Mouse (Mus musculus) cerebellum, postnatal 36 days (tissue): ENCODE results near the gene Bcap31.
A peak's percentile ranks its signal among the peaks of the same experiment; 100 is the strongest.

ENCODE experiments used
- DNase-seq, 2 experiments: peaks; one replicate each; pipeline ENCODE4 v3.0.0; 2021 to 2022; ENCODE audit warnings: mixed read lengths in 2 of 2

Gene Bcap31

DNA sequence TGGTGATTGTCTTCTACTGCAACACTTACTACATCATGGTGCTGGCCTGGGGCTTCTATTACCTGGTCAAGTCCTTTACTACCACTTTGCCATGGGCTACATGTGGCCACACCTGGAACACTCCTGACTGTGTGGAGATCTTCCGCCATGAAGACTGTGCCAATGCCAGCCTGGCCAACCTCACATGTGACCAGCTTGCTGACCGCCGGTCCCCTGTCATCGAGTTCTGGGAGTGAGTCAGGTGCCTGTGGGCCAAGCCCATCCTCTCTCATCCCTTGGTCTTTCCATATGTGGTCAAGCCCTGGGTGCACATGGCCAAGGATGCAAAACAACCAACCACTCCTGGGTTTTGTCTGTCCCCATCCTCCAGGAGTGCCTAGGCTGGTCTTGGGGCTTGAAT, 39.3 kb downstream of the Bcap31 start:
- DNase-seq = no peak

- DNase-seq = no peak
These were observed 40.7 kb downstream of the Bcap31 start for GRCm38 (mm10) chrX:73675231-73675630.

DNA sequence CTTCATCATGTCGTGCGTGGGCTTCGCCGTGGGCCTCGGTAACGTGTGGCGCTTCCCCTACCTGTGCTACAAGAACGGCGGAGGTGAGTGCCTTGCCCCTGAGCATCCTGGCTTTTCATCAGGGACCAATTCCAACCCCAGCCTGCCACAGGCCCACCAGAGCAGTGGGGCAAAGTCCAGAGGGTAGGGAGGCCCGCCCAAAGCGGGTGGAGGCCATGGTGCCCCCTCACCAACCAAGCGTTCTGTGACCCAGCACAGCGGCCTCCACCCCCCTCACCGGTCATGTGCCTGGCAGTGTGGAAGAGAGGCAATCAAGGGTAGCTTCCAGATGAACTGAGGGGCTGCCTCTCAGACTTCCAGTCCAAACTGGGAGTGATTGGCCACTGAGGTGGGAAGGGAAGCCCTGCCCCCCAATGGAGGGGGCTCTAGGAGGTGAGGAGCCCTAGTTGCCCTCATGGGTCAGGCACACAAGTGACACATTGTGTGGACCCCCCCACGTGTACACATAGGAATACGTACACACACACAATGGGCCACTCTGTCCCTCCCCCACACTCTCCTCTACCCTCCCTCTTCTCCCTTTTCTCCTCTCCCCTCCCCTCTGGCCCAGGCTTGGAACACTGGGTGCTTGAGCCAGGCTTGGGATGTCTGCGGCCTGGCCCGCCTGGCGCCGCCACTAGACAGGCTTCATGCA, 41.9 kb downstream of the Bcap31 start:
- DNase-seq = peak; percentile 33 to 34

- no peak for DNase-seq
These were observed 42.4 kb downstream of the Bcap31 start for GRCm38 (mm10) chrX:73673619-73673967.

- DNase-seq = peak; percentile 76
These were observed 42.9 kb downstream of the Bcap31 start, which contains the start of gene Slc6a8 for GRCm38 (mm10) chrX:73672879-73673618. Gene Slc6a8 (plus strand): TSS chrX:73673150.

- peak; percentile 59 to 67 for DNase-seq
These were observed 43.9 kb downstream of the Bcap31 start for GRCm38 (mm10) chrX:73672031-73672431.

DNA sequence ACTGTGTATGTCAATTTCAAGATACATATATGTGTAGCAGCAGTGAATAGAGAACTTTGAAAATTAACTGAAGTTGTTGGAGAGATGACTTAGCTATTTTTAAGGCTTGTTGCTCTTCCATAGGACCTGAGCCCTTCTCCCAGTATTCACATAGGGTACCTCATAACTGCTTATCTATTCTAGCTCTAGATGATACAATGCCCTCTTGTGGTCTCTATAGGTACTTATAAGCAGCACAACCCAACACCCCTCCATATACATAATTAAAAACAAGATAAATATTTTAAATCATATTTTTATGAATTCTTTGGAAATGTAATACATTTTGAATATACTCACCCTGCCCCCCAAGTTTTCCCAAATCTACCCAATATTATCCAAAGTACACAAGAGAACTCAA, 52.8 kb downstream of the Bcap31 start:
- no peak for DNase-seq

DNA sequence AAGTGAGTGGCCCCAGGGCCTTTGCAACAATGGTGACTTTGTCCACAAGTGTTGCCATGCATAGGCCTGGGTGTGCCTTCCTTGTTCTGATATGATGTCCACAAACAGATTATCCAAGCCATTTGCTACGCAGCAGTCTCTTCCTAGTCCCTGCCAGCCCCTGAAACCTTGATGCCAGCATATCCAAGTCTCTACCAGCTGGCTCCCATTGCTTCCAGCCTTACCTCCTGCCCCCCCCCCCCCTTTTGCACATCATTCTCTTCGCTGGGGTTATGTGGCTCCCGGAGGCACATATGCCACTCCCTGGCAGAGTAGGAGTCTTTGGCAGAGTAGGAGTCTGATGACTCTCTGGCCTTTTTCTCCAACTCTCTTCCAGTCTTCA, 55.7 kb downstream of the Bcap31 start:
- DNase-seq = no peak

DNA sequence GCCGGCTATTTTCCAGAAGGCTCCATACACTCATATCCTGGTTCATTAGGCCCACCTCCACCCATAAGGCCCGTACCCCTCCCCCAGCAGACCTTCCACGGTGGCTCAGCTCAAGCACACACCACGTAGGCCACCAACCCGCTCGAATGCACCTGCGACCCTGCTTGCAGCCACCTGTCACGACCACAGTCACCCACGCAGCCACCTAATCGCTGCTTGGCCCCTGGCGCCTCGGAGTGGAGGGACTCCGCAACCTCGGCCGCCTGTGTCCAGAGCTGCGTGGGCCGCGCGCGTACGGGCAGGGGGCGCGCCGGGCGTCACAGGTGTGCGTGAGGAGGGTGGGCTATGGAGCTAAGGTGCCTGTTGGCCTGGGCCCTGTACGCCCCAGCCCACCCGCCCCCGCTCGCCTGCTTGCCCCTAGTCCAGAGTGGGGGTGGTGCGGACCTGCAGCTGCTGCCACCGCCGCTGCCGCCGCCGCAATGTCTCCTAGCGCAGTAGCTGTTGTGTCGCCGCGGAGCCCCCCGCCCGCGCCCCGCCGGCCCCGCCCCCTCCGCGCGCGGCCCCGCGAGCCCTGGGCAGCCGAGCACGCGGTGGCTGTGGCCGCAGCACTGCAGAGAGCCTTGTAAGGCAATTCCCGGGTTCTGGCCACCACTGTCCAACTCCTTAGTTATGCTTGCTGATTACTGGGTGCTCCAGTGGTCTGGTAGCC, 56.2 kb downstream of the Bcap31 start, which contains the start of gene Pnck:
Gene Pnck (minus strand): TSS at position 543 of the 709 bp plus-strand sequence.
- DNase-seq = peak in 1 of 2 experiments; percentile 32

DNA sequence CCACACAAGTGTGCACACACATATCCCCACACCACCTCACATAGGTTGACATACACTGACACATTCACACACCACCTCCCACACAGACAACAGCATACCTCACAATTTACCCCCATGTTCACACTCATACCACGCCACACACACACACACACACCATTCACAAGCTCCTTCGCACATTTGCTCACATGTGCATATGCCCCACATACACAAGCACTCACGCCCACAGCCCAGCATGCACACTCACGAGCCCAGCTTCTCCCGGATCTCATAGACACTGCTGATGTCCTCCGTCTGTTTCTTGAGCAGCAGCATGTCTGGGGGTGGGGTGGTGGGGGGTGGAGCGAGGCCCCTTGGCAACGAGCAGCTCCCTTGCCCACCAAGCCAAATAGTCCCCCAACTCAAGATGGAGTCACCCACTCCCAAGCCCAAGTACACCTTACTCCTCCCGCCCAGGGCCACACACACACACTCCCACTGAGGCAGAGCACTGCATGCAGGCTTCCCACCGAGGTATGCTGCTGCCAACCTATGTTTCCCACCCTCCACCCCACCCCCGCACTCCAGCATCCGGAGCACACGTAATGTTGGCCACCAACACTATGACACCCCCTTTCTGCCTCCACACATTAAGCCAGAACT, 56.9 kb downstream of the Bcap31 start:
- DNase-seq = no peak

DNA sequence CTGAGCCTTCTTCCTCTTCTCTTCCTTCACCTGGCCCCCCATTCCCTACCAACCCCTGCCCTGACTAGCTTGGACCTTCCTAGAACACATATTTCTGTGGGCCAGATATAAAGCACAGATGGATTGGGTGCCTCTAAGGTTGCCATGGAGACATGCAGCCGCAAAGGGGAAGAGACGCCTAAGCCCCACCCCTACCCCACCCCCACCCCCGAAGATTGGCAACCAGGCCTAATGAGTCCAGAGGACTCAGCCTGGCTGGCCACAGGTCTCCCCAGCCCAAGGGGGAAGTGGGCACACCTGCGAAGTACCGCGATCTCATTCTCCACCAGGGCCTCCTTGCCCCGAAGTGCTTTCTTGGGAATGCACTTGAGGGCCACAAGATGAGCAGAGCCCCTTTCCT, 57.6 kb downstream of the Bcap31 start:
- no peak for DNase-seq

DNA sequence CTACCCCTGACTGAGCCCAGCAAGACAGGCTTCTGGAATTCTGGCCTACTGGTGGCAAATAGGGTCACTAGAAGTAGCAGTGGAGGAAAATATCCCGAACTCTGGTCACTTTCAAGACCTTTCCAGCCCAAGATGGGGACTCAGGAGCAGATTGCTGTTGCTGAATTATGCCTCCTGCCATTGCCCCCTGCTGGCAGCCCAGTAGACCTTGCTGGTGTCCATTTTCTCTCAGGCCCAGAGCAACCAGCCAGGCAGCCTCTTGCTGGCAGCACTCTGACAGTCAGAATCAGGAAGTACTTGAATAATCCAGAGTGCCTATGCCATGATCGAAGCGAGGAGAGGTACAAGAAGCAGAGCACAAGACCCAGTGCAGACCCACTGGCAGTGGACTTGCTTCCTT, 60.4 kb downstream of the Bcap31 start:
- no peak for DNase-seq

DNA sequence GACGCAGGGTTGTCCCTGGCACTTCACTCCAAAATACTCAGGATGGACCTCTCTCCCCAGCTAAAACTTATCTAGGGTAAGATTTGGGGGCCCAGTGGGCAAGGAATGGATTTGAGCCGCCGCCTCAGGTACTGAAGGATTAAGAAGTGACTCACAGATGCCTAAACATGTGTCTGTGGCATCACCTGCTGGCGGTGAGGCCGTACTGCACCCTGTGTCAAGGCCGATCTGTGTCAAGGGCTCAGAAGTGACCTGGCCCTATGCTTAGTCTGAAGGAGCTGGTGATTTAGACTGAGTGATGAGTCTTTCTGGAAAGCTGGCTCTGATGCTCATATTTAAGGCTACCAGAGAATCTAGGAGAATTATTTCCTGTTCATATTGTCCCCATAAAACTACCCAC, 61.8 kb downstream of the Bcap31 start:
- peak; percentile 69 to 82 for DNase-seq

DNA sequence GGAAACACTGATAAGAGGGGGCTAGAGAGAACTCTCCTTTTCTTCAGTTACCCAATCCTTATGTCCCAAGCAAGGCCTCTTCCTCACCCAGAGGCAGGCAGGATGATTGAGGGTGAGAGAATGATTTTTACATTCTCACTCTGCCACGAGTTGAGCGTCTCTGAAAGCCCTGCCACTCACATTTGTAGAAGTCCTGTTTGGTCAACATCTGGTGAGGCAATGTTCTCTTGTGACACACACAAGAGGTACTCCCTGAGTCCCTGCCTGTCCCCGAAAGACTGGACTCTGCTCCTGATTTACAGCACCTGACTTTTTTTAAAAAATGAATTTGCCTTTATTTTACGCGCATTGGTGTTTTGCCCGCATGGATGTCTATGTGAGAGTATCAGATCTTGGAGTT, 62.6 kb downstream of the Bcap31 start:
- DNase-seq = no peak

GRCm38 (mm10) chrX:73650869-73651268, 65.1 kb downstream of the Bcap31 start:
- DNase-seq = no peak

- DNase-seq = no peak
These were observed 70.9 kb downstream of the Bcap31 start for GRCm38 (mm10) chrX:73645121-73645520.

GRCm38 (mm10) chrX:73639901-73640469, 76.0 kb downstream of the Bcap31 start:
- DNase-seq = no peak

DNA sequence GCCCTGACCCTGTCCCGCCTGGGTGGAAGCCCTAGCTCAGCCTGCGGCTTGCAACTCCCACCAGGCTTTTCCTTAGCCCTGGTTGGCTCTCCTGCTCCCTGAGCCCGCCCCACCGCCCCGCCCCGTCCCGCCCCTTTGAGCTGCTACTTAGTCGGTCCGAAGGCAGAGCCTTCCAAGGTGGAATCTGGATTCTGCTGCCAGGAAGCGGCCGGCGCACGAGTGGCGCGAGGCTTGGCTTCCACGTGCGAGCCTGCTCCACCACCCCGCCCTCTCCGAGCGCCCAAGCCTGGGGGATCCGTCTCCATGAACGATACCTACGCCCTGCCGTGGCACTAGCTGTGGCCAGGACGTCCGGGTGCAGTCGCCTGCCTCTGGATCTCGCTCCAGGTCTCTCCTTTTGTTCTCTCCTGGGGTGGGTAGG, 76.7 kb downstream of the Bcap31 start, which contains the start of gene Dusp9:
Gene Dusp9 (plus strand): TSS at position 165 of the 421 bp plus-strand sequence.
- no peak for DNase-seq

DNA sequence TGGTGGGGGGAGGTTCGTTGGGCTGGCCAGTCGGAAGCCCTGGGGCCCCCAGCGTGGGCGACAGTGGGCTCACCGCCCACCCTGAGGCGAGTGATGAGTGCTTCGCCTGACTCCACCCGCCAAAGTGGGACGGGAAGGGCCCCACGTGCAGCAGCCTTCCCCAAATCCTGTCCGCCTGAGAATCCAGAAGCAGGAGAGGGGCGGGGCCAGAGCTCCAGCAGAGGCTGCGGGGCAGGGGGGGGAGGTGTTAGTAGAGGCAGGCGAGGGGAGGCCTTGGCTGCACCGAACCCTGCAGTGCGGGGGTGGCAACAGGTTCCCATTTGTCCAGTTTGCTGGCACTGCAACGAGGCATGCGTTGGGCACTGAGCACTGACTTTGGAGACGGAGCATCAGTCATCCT, 78.6 kb downstream of the Bcap31 start:
- DNase-seq = no peak
